Mouse (Mus musculus) thymus, adult 2 months (tissue): ENCODE measurements around the gene Pxn.

Experiments
- CTCF ChIP-seq: fragments of 200-500 bp; IDR thresholded peaks from 2 replicates; pipeline ENCODE4 v1.5.1; 2012; ENCODE audit warnings: mild to moderate bottlenecking, control low read depth, low read length, moderate library complexity, borderline replicate concordance; ENCODE audit not compliant: control insufficient read depth, poor library complexity, insufficient read depth; ENCODE audit errors: extremely low read depth
- POLR2A ChIP-seq: fragments of 200-500 bp; IDR thresholded peaks from 2 replicates; pipeline ENCODE4 v1.6.1; 2012; ENCODE audit warnings: mild to moderate bottlenecking, low read length, control low read depth, moderate library complexity; ENCODE audit not compliant: control insufficient read depth, poor library complexity, insufficient read depth; ENCODE audit errors: extremely low read depth

DNA sequence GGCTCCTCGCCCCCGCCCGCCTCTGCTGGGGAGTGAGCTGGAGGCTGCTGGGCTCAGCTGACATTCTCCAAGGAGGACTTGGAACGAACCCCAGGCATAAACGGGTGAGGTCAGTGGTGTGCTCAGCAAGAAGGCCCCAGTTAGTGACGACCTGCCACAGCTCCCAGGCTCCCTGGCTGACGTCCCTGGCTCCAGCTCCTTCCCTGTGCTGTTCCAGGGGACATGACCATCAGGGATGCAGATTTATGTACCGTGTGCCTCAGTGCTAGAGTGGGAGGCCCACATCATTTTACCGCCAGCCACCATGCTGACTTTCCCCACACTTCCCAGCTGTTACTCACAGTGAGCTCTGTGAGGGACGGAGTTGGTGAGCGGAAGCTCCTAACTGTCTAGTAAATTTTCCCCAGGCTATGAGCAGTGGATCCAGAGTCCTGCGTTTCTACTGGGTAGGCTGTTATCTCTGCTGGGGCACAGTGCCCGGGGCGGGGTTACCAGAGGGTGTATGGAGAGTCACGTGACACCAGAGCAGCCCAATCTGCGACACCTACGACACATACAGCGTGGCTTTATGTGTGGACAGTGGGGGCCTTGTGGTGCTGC, 25.3 kb downstream of the Pxn start:
- TF ChIP-seq CTCF (no peak), POLR2A (no peak)
